Mouse (Mus musculus) small intestine, adult 2 months (tissue): ENCODE data around the gene Rcl1.

Experiments used
- CTCF ChIP-seq: fragments of 200-500 bp; IDR thresholded peaks from 2 replicates; pipeline ENCODE4 v1.5.1; 2012; ENCODE audit warnings: low read depth, mild to moderate bottlenecking, control low read depth, inconsistent platforms, low read length, moderate library complexity, mixed read lengths; ENCODE audit not compliant: insufficient replicate concordance, insufficient read length; ENCODE audit errors: extremely low read depth
- POLR2A ChIP-seq: fragments of 200-500 bp; IDR thresholded peaks from 2 replicates; pipeline ENCODE4 v1.6.1; 2012; ENCODE audit warnings: low read depth, mild to moderate bottlenecking, control low read depth, inconsistent platforms, low read length, moderate library complexity

DNA sequence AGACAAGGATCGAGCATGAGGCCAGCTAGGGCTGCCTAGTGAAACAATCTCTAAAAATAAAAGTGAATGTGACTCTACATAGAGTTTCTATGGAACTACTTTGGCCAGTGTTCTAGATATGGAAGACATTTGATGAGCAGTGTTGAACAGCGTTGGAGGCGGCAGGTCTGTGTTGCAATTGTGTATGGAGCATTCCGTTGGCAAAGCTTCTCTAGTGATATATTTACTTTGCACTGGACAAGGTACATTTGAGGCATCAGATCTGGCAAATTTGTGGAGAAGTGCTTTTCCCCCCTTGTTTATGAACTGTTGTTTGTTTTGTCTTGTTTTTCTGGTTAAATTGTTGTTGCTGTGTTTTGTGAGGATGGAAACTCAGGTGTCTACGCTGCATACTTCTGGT is 28.4 kb downstream of the Rcl1 start:
- TF ChIP-seq CTCF (no peak), POLR2A (no peak)
